Mouse (Mus musculus) right cerebral cortex, postnatal 14 days (tissue): ENCODE data around the gene Sun5.

ENCODE experiments used
- DNase-seq: peaks from one replicate; pipeline ENCODE4 v3.0.0; 2022

Sun5 gene

DNA sequence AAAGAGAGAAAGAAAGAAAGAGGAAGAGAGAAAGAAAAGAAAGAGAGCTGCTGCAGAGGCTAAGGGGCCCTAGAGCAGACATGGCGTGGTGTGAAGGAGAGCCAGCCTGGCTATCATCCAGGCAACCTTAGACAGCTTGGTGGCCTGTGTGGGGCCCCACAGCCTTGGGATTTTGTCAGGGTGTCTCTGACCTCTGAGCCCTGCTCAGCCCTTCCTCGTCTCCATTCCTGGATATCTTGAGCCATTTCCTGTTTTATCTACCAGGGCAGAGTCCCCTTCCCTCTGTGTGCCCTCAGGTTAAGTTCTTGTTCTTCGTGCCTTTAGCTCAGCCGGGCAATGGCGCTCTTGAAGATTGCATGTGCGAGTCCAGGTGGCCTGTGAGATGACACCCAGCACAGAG lies 62.0 kb downstream of the Sun5 start:
- DNase-seq, result no peak

DNA sequence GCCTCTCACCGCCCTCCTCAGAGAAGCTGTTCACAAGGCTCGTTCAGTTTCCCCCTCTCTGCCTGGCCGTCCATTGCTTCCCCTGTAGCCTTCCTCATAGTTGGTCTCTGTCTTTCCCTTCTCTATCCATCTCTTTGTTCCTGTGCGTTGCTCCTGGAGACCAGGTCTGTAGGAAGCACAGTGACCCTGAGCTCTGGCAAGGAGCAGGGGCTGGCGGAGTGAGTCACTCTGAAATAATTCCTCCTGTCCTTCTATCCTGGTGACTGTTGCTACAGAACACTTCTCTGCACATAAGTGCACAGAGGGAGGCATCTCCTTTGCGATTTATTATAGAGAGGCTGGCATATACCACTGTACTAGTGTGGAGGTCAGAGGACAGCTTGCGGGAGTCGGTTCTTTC lies 62.7 kb downstream of the Sun5 start:
- DNase-seq, result no peak

DNA sequence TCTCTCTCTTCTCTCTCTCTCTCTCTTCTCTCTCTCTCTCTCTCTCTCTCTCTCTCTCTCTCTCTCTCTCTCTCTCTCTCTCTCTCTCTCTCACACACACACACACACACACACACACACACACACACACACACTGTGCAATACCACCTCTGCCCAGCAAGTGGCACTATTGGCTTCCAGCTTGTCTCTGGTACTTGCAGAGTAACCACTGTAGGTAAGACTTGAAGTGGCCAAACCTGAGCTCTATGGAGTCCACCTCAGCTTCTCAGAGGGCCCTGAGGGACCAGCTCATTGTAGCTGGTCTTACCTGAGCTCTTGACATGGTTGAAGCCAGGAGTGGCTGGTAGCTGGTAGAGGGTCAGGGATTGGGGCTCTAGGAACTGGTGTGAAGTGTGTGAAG lies 63.4 kb downstream of the Sun5 start:
- peak; percentile 65 for DNase-seq
